Mouse (Mus musculus): ENCODE data around the gene Ryr3. TPM values are rescaled to one million over a fixed set of nuclear protein-coding genes. Genes with fewer than 3 reads are reported as not detected.

The Ryr3 gene
- polyA plus RNA-seq, 1 experiment: 5.3 TPM

DNA sequence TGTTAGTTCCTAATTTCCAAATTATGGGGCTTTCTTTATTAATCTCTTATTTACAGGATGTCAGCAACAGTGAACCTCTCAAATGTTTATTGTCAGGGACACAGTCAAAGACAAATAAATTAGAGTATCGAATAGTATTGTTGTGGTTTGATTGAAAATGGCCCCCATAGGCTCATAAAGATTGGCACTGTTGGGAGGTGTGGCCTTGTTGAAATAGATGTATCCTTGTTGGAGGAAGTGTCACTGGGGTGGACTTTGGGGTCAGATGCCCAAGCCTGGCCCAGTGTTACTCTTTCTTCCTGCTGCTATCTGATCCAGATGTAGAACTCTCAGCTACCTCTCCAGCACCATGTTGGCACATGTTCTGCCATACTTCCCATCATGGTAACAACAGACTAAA is 495.7 kb downstream of the Ryr3 start:
- no peaks in the 10 kb centered on the region for H3K79me2 ChIP-seq (ENCODE audit: control insufficient read depth, insufficient read depth)
- TF ChIP-seq TCF3 (IDR thresholded peaks at IDR 0.05; ENCODE audit: insufficient read length, low read depth) (no peak), POLR2AphosphoS2 (IDR thresholded peaks at IDR 0.05; ENCODE audit: insufficient read length, low read depth) (no peak), MAX (IDR thresholded peaks at IDR 0.05; ENCODE audit: low read depth) (no peak)

GRCm38 (mm10) chr2:112720715-112721114 is 496.2 kb downstream of the Ryr3 start:
- Histone ChIP-seq H3K27me3 (ENCODE audit: control insufficient read depth, insufficient read depth, insufficient read length) (no peaks in the 10 kb centered on the region), H3ac (ENCODE audit: control insufficient read depth, insufficient read length) (no peak overlapping the region), H3K4me2 (ENCODE audit: low read depth) (no peak overlapping the region), H3K36me3 (ENCODE audit: control insufficient read depth, insufficient read depth) (no peaks in the 10 kb centered on the region), H3K79me2 (ENCODE audit: control insufficient read depth, insufficient read depth) (no peaks in the 10 kb centered on the region), H3K4me3 (no peak overlapping the region)
- no peak for TF ChIP-seq USF1 (IDR thresholded peaks at IDR 0.05; ENCODE audit: low read depth)

More for the DNA sequence above, 495.7 kb downstream of the Ryr3 start:
- Histone ChIP-seq H3ac (ENCODE audit: control insufficient read depth, insufficient read length) (no peak overlapping the region), H3K27me3 (ENCODE audit: control insufficient read depth, insufficient read depth, insufficient read length) (no peaks in the 10 kb centered on the region), H3K4me2 (ENCODE audit: low read depth) (no peak overlapping the region), H3K4me3 (no peak overlapping the region), H3K36me3 (ENCODE audit: control insufficient read depth, insufficient read depth) (no peaks in the 10 kb centered on the region)

- H3K79me2 ChIP-seq (ENCODE audit: control insufficient read depth, insufficient read depth): no peaks in the 10 kb centered on the region
- TF ChIP-seq SRF (IDR thresholded peaks at IDR 0.05; ENCODE audit: control insufficient read depth, insufficient read length, low read depth): no peak
- TF ChIP-seq REST (IDR thresholded peaks at IDR 0.05; ENCODE audit: insufficient read depth, insufficient read length): no peak
- no peak overlapping the region for H3K4me2 ChIP-seq (ENCODE audit: low read depth)
- H3K36me3 ChIP-seq (ENCODE audit: control insufficient read depth, insufficient read depth): no peaks in the 10 kb centered on the region
- no peak overlapping the region for H3K4me3 ChIP-seq
- H3ac ChIP-seq (ENCODE audit: control insufficient read depth, insufficient read length): no peak overlapping the region
- no peaks in the 10 kb centered on the region for H3K27me3 ChIP-seq (ENCODE audit: control insufficient read depth, insufficient read depth, insufficient read length)
Measured at GRCm38 (mm10) chr2:112714648-112715047, 502.2 kb downstream of the Ryr3 start.

GRCm38 (mm10) chr2:112681817-112682216 is 535.1 kb downstream of the Ryr3 start:
- H3K36me3 ChIP-seq (ENCODE audit: control insufficient read depth, insufficient read depth): no peaks in the 10 kb centered on the region
- H3ac ChIP-seq (ENCODE audit: control insufficient read depth, insufficient read length): no peak overlapping the region
- H3K4me3 ChIP-seq: no peak overlapping the region
- no peak overlapping the region for H3K4me2 ChIP-seq (ENCODE audit: low read depth)
- H3K79me2 ChIP-seq (ENCODE audit: control insufficient read depth, insufficient read depth): no peaks in the 10 kb centered on the region
- no peaks in the 10 kb centered on the region for H3K27me3 ChIP-seq (ENCODE audit: control insufficient read depth, insufficient read depth, insufficient read length)
- TF ChIP-seq MYOD1 (IDR thresholded peaks at IDR 0.05; ENCODE audit: control insufficient read depth in 1 of 3, insufficient read length in 2 of 3, low read depth in 2 of 3): no peak
- no peak for TF ChIP-seq POLR2A (IDR thresholded peaks at IDR 0.05; ENCODE audit: insufficient read length, low read depth)
- TF ChIP-seq CEBPB (IDR thresholded peaks at IDR 0.05; ENCODE audit: insufficient read depth, poor library complexity, severe bottlenecking): no peak
- no peak for TF ChIP-seq MAX (IDR thresholded peaks at IDR 0.05; ENCODE audit: low read depth)
- no peak for TF ChIP-seq MYOG (IDR thresholded peaks at IDR 0.05; ENCODE audit: control insufficient read depth in 1 of 3, insufficient read depth in 1 of 3, insufficient read length in 2 of 3, low read depth in 2 of 3)
- TF ChIP-seq TCF3 (IDR thresholded peaks at IDR 0.05; ENCODE audit: insufficient read length, low read depth): no peak

GRCm38 (mm10) chr2:112677246-112677645 is 539.6 kb downstream of the Ryr3 start:
- H3K27me3 ChIP-seq (ENCODE audit: control insufficient read depth, insufficient read depth, insufficient read length): no peaks in the 10 kb centered on the region
- no peak overlapping the region for H3K4me2 ChIP-seq (ENCODE audit: low read depth)
- H3K4me3 ChIP-seq: no peak overlapping the region
- no peak overlapping the region for H3ac ChIP-seq (ENCODE audit: control insufficient read depth, insufficient read length)
- H3K36me3 ChIP-seq (ENCODE audit: control insufficient read depth, insufficient read depth): no peaks in the 10 kb centered on the region
- TF ChIP-seq USF1 (IDR thresholded peaks at IDR 0.05; ENCODE audit: low read depth): no peak
- TF ChIP-seq MAX (IDR thresholded peaks at IDR 0.05; ENCODE audit: low read depth): no peak
- no peak for TF ChIP-seq TCF3 (IDR thresholded peaks at IDR 0.05; ENCODE audit: insufficient read length, low read depth)
- no peak for TF ChIP-seq MYOD1 (IDR thresholded peaks at IDR 0.05; ENCODE audit: control insufficient read depth in 1 of 3, insufficient read length in 2 of 3, low read depth in 2 of 3)
- TF ChIP-seq TCF12 (IDR thresholded peaks at IDR 0.05; ENCODE audit: insufficient read depth, poor library complexity, severe bottlenecking): no peak
- TF ChIP-seq E2F4 (IDR thresholded peaks at IDR 0.05; ENCODE audit: insufficient read depth): no peak
- TF ChIP-seq REST (IDR thresholded peaks at IDR 0.05; ENCODE audit: insufficient read depth, insufficient read length): no peak
- TF ChIP-seq CEBPB (IDR thresholded peaks at IDR 0.05; ENCODE audit: insufficient read depth, poor library complexity, severe bottlenecking): no peak
- TF ChIP-seq POLR2AphosphoS2 (IDR thresholded peaks at IDR 0.05; ENCODE audit: insufficient read length, low read depth): no peak
- no peak for TF ChIP-seq SRF (IDR thresholded peaks at IDR 0.05; ENCODE audit: control insufficient read depth, insufficient read length, low read depth)
- no peak for TF ChIP-seq MYOG (IDR thresholded peaks at IDR 0.05; ENCODE audit: control insufficient read depth in 1 of 3, insufficient read depth in 1 of 3, insufficient read length in 2 of 3, low read depth in 2 of 3)
- no peak for TF ChIP-seq POLR2A (IDR thresholded peaks at IDR 0.05; ENCODE audit: insufficient read length, low read depth)
- no peaks in the 10 kb centered on the region for H3K79me2 ChIP-seq (ENCODE audit: control insufficient read depth, insufficient read depth)

DNA sequence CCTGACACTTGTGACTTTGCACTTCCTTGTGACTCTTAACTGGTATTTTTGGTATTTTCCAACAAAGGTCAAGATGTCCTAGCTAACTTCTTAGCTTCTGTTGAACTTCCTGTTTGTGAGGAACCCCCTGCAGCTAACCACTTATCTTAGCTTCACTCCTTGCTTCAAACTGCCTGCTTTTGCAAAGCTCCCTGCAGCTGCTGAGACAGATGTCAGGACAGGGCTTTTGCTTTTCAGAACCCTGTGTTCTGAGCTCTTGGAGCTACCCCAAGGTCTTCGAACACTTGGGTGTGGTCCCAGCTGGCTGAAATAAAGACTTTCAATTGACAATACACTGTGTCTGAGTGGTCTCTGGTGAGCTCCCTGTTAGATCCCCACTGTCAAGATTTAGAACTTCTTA is 540.2 kb downstream of the Ryr3 start:
- no peaks in the 10 kb centered on the region for H3K79me2 ChIP-seq (ENCODE audit: control insufficient read depth, insufficient read depth)
- no peak overlapping the region for H3K4me2 ChIP-seq (ENCODE audit: low read depth)
- no peaks in the 10 kb centered on the region for H3K27me3 ChIP-seq (ENCODE audit: control insufficient read depth, insufficient read depth, insufficient read length)
- H3K4me3 ChIP-seq: no peak overlapping the region
- no peaks in the 10 kb centered on the region for H3K36me3 ChIP-seq (ENCODE audit: control insufficient read depth, insufficient read depth)
- no peak for TF ChIP-seq SRF (IDR thresholded peaks at IDR 0.05; ENCODE audit: control insufficient read depth, insufficient read length, low read depth)
- TF ChIP-seq POLR2A (IDR thresholded peaks at IDR 0.05; ENCODE audit: insufficient read length, low read depth): no peak
- TF ChIP-seq USF1 (IDR thresholded peaks at IDR 0.05; ENCODE audit: low read depth): no peak
- H3ac ChIP-seq (ENCODE audit: control insufficient read depth, insufficient read length): no peak overlapping the region

All from myocyte (in vitro differentiated cells).